23 mouse cellular contexts compared by ENCODE assay signal in genomic region chr11:116447822-116448221, GRCm38 (mm10). TPM values are rescaled to one million over a fixed set of nuclear protein-coding genes. Genes with fewer than 3 reads are reported as not detected.
A peak's percentile ranks its signal among the peaks of the same experiment; 100 is the strongest.
DNase-seq lines count a peak whose midpoint lies in the region; ATAC-seq and TF ChIP-seq lines count a peak whose summit lies in the region.
"Had no signal": no experiment of that assay in that cellular context is flagged by ENCODE, and none has a peak within 500 bp of the region (broad histone marks: within the 10 kb centered on the region; RNA-seq: fewer than 3 reads in every experiment).

No protein-coding gene starts in this region.

- no peaks in the 10 kb centered on the region; the same call in 1 of the 2 replicates for H3K4me1 ChIP-seq in heart, embryonic 11.5 days (ENCODE audit: control insufficient read depth, insufficient read depth, low read length)
- H3K4me1 ChIP-seq in lung, postnatal 0 days (ENCODE audit: insufficient read depth, low read depth, low read length), result no peaks in the 10 kb centered on the region
- no peaks in the 10 kb centered on the region for H3K4me1 ChIP-seq in stomach, postnatal 0 days (replicated peaks; ENCODE audit: control insufficient read depth, insufficient read depth)

- WGBS in heart, embryonic 11.5 days (ENCODE audit: insufficient replicate concordance), result 60% methylated on average over 5 of the region's 5 CpGs
- WGBS in lung, postnatal 0 days, result 66% methylated on average over 5 of the region's 5 CpGs
- WGBS in stomach, postnatal 0 days, result 80% methylated on average over 5 of the region's 5 CpGs

- no peak for DNase-seq in heart, adult 18-20 months
- DNase-seq in kidney, postnatal 10 days, result peak; percentile 41
- no peak for DNase-seq in kidney, adult 8-10 months
- DNase-seq in lung, postnatal 0 days (ENCODE audit: low spot score), result no peak
- no peak for DNase-seq in lung, postnatal 25 days (ENCODE audit: low spot score)
- DNase-seq in stomach, postnatal 0 days (ENCODE audit: low spot score), result no peak
- no peak for DNase-seq in adrenal gland, adult 18-20 months (ENCODE audit: low spot score in 2 of 2)
- DNase-seq: adrenal gland, postnatal 36 days; cerebellum, adult 2 months; heart, adult 11 months; lung, postnatal 36 days; right cerebral cortex, postnatal 4 days; thymus, postnatal 14 days had no signal

- no peak overlapping the region for H3K4me2 ChIP-seq in heart, embryonic 11.5 days
- no peak overlapping the region for H3K4me2 ChIP-seq in lung, postnatal 0 days (replicated peaks; ENCODE audit: low read depth, low read length)
- no peak overlapping the region for H3K4me2 ChIP-seq in stomach, postnatal 0 days (replicated peaks; ENCODE audit: low read depth)
- H3K4me2 ChIP-seq: forebrain, embryonic 12.5 days; heart, embryonic 15.5 days; kidney, embryonic 15.5 days; liver, embryonic 15.5 days had no signal

- TF ChIP-seq EP300 in lung, postnatal 0 days (IDR thresholded peaks at IDR 0.05), result no peak
- TF ChIP-seq EP300 in stomach, postnatal 0 days (optimal IDR thresholded peaks at IDR 0.05), result no peak

- no peak overlapping the region for H3K27ac ChIP-seq in heart, embryonic 11.5 days (ENCODE audit: low read depth, low read length)
- no peak overlapping the region for H3K27ac ChIP-seq in lung, postnatal 0 days (ENCODE audit: low read length)
- no peak overlapping the region for H3K27ac ChIP-seq in stomach, postnatal 0 days (replicated peaks)
- H3K27ac ChIP-seq: forebrain, embryonic 12.5 days; gastrocnemius, adult 2 months; heart, embryonic 15.5 days; kidney, embryonic 15.5 days; liver, embryonic 15.5 days had no signal

- no peaks in the 10 kb centered on the region for H3K9me3 ChIP-seq in heart, embryonic 11.5 days (replicated peaks; ENCODE audit: control insufficient read depth, low read length)
- H3K9me3 ChIP-seq in lung, postnatal 0 days (ENCODE audit: low read length), result no peaks in the 10 kb centered on the region
- no peaks in the 10 kb centered on the region for H3K9me3 ChIP-seq in stomach, postnatal 0 days (ENCODE audit: control insufficient read depth, low read length)
- H3K9me3 ChIP-seq: heart, embryonic 15.5 days; kidney, embryonic 15.5 days; liver, embryonic 15.5 days had no signal

- 0 out of 2 replicates have a peak overlapping the region, but pooled peaks have one; percentile 16 for H3K9ac ChIP-seq in heart, embryonic 11.5 days (ENCODE audit: low read depth, low read length)
- H3K9ac ChIP-seq in lung, postnatal 0 days (replicated peaks; ENCODE audit: low read depth), result no peak overlapping the region
- H3K9ac ChIP-seq in stomach, postnatal 0 days (ENCODE audit: low read length), result no peak overlapping the region
- H3K9ac ChIP-seq: forebrain, embryonic 12.5 days; heart, embryonic 15.5 days; kidney, embryonic 15.5 days; liver, embryonic 15.5 days had no signal

- peaks cover 19% of the 10 kb centered on the region for H3K27me3 ChIP-seq in heart, embryonic 11.5 days (ENCODE audit: control insufficient read depth, insufficient read depth, low read length)
- H3K27me3 ChIP-seq in lung, postnatal 0 days (replicated peaks; ENCODE audit: insufficient read depth, low read length), result 0 out of 2 replicates have a peak, but pooled peaks cover 4% of the 10 kb centered on the region
- H3K27me3 ChIP-seq in stomach, postnatal 0 days (ENCODE audit: control insufficient read depth, insufficient read depth, low read length), result no peaks in the 10 kb centered on the region

- TF ChIP-seq CTCF in lung, postnatal 0 days (IDR thresholded peaks at IDR 0.05), result peak; percentile 35
- TF ChIP-seq CTCF in stomach, postnatal 0 days (IDR thresholded peaks at IDR 0.05; ENCODE audit: low read depth), result peak; percentile 58

- H3K4me3 ChIP-seq in heart, embryonic 11.5 days (ENCODE audit: low read depth, low read length), result no peak overlapping the region
- no peak overlapping the region for H3K4me3 ChIP-seq in lung, postnatal 0 days (ENCODE audit: low read depth, low read length)
- H3K4me3 ChIP-seq in stomach, postnatal 0 days (ENCODE audit: low read depth, low read length), result no peak overlapping the region
- H3K4me3 ChIP-seq: forebrain, embryonic 12.5 days; gastrocnemius, adult 2 months; heart, embryonic 15.5 days; kidney, embryonic 15.5 days; liver, embryonic 15.5 days had no signal

- no peak for ATAC-seq in heart, embryonic 11.5 days (replicated peaks; ENCODE audit: insufficient number of reproducible peaks, low FRiP score, low TSS enrichment)
- no peak for ATAC-seq in lung, postnatal 0 days
- no peak for ATAC-seq in stomach, postnatal 0 days (ENCODE audit: low FRiP score, low TSS enrichment)
- ATAC-seq: inflammation-experienced regulatory T-cells, adult 6 months had no signal

- no peaks in the 10 kb centered on the region for H3K36me3 ChIP-seq in heart, embryonic 11.5 days (ENCODE audit: control insufficient read depth, insufficient read depth, low read length)
- no peaks in the 10 kb centered on the region for H3K36me3 ChIP-seq in lung, postnatal 0 days (ENCODE audit: insufficient read depth, low read length)
- no peaks in the 10 kb centered on the region for H3K36me3 ChIP-seq in stomach, postnatal 0 days (ENCODE audit: control insufficient read depth, insufficient read depth, low read length)
- H3K36me3 ChIP-seq: forebrain, embryonic 12.5 days; heart, embryonic 15.5 days; kidney, embryonic 15.5 days; liver, embryonic 15.5 days had no signal

RNA-seq across cellular contexts. Expression of gene Ubald2, which starts 13.9 kb away (rescaled TPM):
- 60.6 and 68.3 TPM in 2 replicates for polyA plus RNA-seq in heart, embryonic 11.5 days (2014; fragmentation: Nextera tagmentation; extraction: Ambion mirVana)
- total RNA-seq in heart, adult 18-20 months (2021), result 10 to 100 TPM; 32.0 to 33.3 TPM
- polyA plus RNA-seq in lung, postnatal 0 days (2015; fragmentation: Nextera tagmentation; extraction: Ambion mirVana), result 50.4 and 56.6 TPM in 2 replicates
- 35.4 and 35.7 TPM in 2 replicates for polyA plus RNA-seq in stomach, postnatal 0 days (2015; fragmentation: Nextera tagmentation; extraction: Ambion mirVana)
- 10 to 100 TPM; 19.1 to 22.5 TPM for total RNA-seq in adrenal gland, adult 18-20 months (2021)

RNA-seq across cellular contexts. Expression of gene Qrich2, which starts 18.2 kb away (rescaled TPM):
- 0.31 TPM in 1 of 2 replicates, not detected in the other for polyA plus RNA-seq in heart, embryonic 11.5 days (2014; fragmentation: Nextera tagmentation; extraction: Ambion mirVana)
- under 1 TPM in 1 of 2 experiments, not detected in 1; 0.05 TPM for total RNA-seq in heart, adult 18-20 months (2021)
- 0.05 and 0.06 TPM in 2 replicates for polyA plus RNA-seq in lung, postnatal 0 days (2015; fragmentation: Nextera tagmentation; extraction: Ambion mirVana)
- polyA plus RNA-seq in stomach, postnatal 0 days (2015; fragmentation: Nextera tagmentation; extraction: Ambion mirVana), result 0.08 and 0.16 TPM in 2 replicates
- total RNA-seq in adrenal gland, adult 18-20 months (2021), result not detected
- total RNA-seq: adrenal gland, postnatal 36 days; hematopoietic stem cell, adult 5-6 weeks; left cerebral cortex, postnatal 36 days; megakaryocyte-erythroid progenitor cell, adult 5-6 weeks had no signal
- polyA plus RNA-seq: forebrain, embryonic 12.5 days; heart, embryonic 15.5 days; inflammation-experienced regulatory T-cells, adult 6 months; liver, embryonic 15.5 days had no signal

RNA-seq across cellular contexts. Expression of gene Rnf157, which starts 35.0 kb away (rescaled TPM):
- polyA plus RNA-seq in heart, embryonic 11.5 days (2014; fragmentation: Nextera tagmentation; extraction: Ambion mirVana), result 8.6 and 9.2 TPM in 2 replicates
- total RNA-seq in heart, adult 18-20 months (2021), result 1 to 10 TPM; 5.8 to 7.2 TPM
- 1.4 and 1.8 TPM in 2 replicates for polyA plus RNA-seq in lung, postnatal 0 days (2015; fragmentation: Nextera tagmentation; extraction: Ambion mirVana)
- polyA plus RNA-seq in stomach, postnatal 0 days (2015; fragmentation: Nextera tagmentation; extraction: Ambion mirVana), result 2.8 and 3.0 TPM in 2 replicates
- total RNA-seq in adrenal gland, adult 18-20 months (2021), result 1 to 10 TPM; 3.7 to 6.8 TPM

RNA-seq across cellular contexts. Expression of gene Prpsap1, which starts 46.2 kb away (rescaled TPM):
- polyA plus RNA-seq in heart, embryonic 11.5 days (2014; fragmentation: Nextera tagmentation; extraction: Ambion mirVana), result 96.5 and 101 TPM in 2 replicates
- total RNA-seq in heart, adult 18-20 months (2021), result 10 to 100 TPM; 25.1 to 29.4 TPM
- polyA plus RNA-seq in lung, postnatal 0 days (2015; fragmentation: Nextera tagmentation; extraction: Ambion mirVana), result 89.5 and 97.7 TPM in 2 replicates
- 94.0 and 97.1 TPM in 2 replicates for polyA plus RNA-seq in stomach, postnatal 0 days (2015; fragmentation: Nextera tagmentation; extraction: Ambion mirVana)
- 100 to 1,000 TPM in 1 of 2 experiments, 10 to 100 TPM in 1; 67.7 to 102 TPM for total RNA-seq in adrenal gland, adult 18-20 months (2021)
